Mouse (Mus musculus) CD8-positive naive resting alpha-beta T cell, adult 2 months (primary cell): Measurements from ENCODE around the gene Cx3cr1.

Source experiments
- DNase-seq, 2 experiments: peaks; one replicate each; pipeline ENCODE4 v3.0.0; 2022; ENCODE audit warnings: low read depth in 2 of 2, low spot score in 2 of 2

Cx3cr1 gene

DNA sequence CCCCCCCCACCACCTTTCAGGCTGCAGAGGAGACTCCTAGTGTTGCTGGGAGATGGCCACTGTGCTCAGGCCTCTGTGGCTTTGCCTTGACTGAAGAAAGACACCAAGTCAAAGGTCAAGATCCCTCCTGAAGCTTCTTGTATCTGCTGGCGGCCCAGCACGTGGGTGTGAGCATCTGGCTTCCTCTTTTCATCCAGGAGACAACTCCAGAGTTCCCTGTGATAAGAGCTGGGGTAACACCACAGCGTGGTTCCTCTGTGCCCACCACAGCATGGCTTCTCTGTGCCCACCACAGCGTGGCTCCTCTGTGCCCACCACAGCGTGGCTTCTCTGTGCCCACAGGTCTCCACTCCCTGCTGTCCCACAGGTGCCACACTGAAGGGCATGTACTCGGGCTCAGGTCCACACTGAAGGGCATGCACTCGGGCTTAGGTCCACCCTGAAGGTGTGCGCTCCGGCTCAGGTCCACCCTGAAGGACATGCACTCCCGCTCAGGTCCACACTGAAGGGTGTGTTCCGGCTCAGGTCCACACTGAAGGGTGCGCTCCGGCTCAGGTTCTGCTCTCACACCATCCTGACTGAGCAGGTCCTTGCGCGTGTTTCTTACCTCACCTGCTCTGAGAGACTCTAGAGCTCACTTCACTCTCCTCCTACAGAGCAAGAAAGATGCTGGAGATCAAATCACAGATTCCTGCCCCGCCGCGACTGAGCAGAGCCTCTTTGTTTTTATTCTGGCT is 13.6 kb upstream of the Cx3cr1 start:
- no peak for DNase-seq

DNA sequence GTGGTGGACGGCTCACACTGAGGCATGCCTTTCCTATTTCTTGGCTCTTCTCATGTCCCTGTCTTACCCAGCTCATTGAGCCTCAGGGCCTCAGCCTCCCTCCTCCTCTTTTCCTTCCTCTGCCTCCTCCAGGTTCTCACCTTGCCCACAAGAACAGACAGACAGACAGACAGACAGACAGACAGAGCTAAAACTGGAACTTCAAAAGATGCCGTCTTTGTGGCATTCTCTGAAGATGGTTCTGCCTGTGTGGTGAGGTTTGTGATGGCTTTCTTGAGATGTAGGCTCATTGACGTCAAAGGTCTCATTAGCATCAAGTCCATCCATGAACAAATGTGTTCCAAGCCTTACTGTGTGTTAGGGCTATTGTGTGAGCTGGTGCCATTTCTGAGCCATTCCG is 13.0 kb upstream of the Cx3cr1 start:
- DNase-seq = peak; percentile 32 to 49

DNA sequence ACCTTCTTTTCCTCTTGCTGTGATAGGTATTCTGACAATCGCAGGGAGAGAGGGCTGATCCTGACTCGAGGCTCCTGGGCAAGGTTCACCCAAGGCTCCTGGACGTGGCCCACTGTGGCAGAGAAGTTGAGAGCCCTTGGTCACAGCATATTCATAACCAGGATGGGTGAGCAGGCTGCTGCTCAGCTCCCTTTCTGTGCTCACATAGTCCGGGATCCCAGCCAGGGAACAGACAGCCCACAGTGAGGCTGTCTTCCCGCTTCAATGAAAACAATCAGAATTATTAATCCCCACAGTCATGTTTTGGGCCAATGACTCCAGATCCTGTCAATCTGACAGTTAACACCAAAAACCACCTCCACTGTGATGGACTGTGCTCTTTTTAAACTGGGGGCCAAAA is 12.3 kb upstream of the Cx3cr1 start:
- no peak for DNase-seq

DNA sequence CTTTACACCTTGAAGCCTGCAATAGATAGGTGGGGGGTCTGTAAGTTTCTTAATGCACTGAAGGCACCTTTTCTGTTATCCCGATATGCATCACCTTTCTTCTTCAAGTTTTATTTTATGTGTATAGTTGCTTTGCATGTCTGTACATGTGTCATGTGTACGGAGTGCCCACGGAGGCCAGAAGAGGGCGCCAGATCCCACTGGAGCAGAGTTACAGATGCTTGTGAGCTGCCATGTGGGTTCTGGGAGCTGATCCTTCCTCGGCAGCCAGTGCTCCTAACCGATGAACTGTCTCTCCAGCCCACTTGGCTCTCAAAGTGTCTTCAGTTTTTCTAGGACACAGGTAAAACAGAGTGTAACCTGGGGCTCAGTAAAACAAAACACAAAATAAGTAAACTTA is 11.6 kb upstream of the Cx3cr1 start:
- DNase-seq = no peak

DNA sequence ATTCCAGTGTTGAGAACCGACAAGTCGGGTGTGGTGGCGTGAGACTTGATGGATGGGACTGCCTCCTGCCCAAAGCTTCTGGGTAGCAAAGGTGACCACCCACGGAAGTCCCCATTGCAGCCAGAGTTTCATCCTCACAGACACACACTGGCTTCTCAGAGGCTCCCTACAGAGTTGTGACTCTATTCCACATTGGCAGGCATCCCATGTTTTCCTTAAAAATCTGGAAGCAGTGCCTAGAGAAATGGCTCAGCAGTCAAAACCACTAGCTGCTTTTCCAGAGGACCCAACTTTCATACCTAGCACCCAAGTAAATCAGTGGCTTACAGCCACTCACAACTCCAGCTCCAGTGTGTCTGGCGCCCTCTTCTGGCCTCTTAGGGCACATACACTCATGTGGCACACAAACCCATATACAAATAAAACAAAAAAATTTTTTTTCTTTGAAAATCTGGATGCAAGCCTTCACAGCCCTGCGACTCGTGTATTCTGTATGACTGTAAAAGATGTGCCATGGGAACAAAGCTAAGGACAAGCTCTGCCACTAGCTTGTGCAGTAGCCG is 10.9 kb upstream of the Cx3cr1 start:
- DNase-seq = no peak

DNA sequence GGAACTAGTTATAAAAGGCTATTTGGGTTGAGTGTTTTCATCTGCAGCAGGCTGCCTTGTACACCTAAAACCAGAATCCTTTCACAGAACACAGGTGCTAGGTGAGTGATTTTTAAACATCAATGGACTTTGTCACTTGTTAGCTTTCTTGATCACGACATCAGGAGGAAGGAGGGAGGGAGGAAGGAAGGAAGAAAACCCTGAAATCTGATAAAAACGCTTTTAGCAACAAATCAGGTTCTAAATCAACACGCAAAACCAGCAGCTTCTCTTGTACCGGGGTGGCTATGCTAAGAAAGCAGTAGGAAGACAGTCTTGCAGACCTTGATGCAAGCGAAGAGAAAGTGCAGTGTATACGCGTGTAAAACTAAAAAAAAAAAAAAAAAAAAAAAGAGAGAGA is 10.2 kb upstream of the Cx3cr1 start:
- DNase-seq = no peak

DNA sequence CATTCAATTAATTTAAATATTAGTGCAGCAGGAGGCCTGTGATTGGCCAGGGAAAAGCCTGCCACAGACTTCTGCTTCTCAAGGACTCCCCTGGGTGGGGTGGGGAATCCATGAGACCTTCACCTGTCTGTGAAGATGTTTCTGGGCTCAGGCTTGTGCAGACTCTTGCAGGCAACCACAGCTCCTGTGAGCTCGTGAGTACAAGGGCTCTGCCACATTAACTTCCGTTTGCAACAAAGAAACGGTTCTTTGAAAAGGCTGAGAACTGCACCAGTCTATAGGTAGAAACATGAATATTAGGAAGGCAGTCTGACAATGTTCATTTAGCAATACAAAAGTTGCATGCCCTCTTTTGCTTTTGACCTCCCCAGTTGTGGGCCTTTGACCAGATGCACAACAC is 8.6 kb upstream of the Cx3cr1 start:
- DNase-seq = no peak

DNA sequence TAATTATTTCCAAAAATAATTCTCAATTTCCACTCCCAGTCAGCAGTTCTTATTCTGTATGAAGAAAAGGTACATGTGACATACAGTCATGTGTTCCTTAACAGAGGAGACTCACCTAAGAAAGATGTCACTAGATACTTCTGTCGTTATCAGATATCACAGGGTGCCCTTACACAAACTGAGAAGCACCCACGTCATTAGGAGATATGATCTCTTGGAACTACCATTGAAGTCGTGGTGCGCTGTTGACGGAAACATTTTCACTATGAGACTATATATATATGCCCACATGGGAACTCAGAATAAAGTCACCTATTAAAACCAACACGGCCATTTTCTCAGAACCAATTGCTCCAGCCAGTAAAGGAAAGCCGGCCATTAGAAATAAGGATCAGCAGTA is 4.8 kb upstream of the Cx3cr1 start:
- DNase-seq = no peak

DNA sequence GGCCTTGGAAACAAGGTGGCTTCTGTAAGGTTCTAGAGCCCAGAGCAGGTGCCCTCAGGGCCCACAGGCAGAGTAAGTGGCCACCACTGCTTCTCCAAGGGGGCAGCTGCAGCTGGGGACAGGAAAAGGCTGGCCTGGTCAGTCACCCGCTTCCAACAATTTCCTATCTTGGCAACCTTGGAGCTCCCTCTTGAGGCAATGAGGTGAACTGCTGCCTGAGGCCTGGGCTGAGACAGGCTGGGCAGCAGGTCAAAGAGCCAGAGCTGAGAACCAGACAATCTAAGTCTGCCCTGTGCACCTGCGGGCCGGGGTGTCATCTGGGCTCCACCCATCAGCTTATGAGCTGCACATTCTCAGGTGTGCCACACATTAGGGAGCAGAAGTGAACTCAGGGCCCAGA is 3.5 kb upstream of the Cx3cr1 start:
- peak; percentile 57 to 67 for DNase-seq

DNA sequence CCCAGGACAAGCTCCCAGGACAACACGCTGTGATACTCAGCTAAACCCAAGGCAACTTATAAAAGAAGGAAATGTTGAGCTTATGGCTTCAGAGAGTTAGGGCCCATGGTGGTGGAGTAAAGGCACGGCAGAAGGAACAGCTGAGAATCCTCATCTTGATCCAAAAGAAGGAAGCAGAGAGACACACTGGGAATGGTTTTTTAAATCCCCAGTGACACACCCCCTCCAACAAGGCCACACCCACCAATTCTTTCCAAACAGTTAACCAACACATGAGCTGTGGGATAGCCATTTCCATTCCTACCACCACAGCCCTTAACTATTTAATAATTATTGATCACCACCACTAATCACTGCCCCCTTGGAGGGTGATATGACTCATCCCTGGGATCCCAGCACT is 1.6 kb upstream of the Cx3cr1 start:
- no peak for DNase-seq

DNA sequence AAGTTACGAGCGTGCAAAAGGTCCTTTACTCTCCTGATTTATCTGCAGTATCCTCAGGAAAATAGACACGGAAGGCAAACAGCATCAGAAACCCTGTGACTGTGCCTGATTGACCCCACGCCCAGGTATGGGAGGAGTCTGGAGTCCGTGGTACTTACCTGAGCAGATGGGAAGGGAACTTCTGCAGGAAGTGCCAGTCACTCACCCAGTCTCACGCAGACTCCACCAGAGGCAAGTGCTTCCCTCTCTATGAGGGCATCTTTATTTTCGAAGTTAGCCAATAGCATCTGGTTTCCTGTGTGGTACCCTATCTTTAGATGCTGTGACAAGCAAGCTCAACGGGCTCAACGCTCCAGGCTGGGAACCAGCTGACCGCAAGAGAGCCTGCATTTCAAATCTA is 1.6 kb downstream of the Cx3cr1 start:
- no peak for DNase-seq

DNA sequence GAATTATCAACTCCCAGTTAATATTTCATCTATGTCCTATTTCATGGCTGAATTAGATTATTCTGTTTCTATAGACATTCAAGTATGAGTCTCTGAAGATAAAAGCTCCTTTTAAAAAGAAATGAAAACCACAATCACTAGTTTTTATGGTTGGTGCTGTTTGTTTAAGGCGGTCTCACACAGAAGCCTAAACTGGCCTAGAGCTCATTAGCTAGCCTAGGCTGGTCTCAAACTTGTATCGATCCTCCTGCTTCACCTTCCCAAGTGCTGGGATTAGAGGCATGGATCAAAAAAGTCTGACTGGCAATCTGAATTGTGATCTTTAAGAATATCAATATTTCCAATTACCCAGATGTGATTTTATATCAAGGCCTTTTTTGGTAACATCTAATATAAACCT is 2.1 kb downstream of the Cx3cr1 start:
- no peak for DNase-seq

DNA sequence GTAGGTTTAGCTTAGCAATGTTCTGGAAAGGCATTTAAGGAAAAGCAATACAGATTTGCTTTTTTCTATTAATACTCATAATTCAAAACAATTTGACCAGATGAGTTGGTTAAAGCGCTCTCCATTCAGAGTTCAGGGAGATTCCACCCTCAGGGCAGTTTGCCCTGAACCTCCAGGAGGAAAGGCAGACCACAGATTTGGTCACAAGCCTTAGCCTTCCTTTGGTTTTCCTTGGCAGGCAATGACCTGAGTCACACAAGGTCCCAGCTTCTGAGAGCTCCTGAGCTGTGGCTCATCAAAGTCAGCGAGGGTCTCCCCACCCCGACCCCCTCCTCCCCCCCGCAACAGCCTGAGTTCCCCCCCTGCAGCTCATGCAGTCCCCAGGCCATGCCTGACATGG is 5.4 kb downstream of the Cx3cr1 start:
- DNase-seq = no peak

DNA sequence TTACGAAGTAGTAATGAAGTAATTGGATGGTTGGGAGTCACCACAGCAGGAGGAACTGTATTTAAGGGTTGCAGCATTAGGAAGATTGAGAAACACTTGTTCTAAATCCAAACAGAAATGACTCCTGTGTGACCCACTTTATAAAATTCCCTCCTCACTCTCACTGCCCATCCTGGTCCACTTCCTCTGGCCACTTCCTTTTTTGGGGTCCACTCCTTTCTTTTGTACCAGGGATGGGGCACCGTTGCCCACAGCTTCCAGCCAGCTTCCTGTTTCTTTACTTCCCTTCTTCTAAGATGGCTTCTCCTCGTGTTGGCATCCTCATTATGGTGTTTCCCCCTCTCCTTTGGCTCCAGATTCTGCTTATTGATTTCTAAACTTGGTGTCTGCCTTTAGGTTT is 10.9 kb downstream of the Cx3cr1 start:
- no peak for DNase-seq

DNA sequence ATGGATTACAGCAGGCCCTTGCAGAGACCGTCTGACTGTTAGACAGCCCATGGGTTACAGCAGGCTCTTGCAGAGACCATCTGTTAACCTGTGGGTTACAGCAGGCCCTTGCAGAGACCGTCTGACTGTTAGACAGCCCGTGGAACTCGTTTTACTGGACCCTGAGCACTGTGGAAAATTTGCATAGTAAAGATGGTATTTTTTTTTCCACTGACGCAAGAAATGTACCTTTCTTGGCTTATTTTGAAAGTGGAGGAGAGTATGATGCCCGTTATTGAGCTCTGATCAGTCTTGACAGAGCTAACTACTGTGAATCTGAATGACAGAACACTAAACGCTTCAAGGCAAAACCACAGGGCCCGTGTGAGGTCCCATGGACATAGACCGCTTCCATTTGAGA is 13.5 kb downstream of the Cx3cr1 start:
- DNase-seq = no peak

DNA sequence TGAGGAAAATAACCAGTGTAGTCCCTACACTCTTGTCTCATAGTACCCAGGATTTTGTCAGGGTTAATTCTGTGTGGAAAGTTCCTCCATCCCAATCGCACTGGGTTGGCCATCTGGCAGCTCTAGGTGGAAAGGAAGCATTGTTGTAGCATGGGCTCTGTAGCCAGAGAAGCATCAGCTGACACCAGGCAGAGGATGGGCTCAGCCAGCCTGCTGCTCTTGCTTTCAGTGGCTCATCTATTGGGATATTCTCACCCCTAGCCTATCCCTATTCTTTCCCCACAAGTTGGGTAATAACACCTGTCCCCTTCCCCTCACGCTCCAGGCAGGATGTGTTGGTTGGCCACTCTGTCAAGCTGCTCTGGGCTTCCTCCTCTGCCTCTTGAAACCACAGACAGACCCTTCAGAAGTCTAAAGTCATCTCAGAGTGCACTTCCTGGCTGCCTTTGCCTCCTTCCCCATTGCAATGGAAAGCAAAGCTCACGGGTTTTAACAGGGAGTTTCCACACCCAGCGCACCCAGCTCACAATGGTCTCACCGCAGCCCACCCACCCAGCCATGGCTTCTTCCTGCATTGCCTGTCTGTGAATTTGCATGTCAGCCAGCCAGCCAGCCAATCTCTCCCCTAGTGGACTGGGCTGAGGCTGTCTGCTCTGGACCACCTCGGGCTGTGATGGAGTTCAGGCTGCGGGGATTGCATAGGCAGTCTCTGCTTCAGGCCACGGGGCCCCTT is 15.0 kb downstream of the Cx3cr1 start:
- peak; percentile 36 to 52 for DNase-seq

DNA sequence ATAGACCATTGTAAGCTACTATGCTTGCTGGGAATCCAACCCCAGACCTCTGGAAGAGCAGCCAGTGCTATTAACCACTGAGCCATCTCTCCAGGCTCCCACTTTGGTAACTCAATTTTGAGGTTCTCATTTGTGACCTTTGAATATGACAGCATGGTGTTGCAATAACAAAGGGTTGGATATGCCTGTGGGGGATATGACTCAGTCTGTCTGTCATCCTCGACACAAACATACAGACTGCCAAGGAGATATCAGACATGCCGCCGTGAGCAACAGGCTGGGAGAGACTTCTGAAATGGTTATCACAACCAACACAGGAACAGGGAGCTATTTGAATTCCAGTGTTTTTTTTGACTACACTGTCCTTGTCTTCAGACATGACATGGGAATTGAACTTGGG is 20.3 kb downstream of the Cx3cr1 start:
- DNase-seq = no peak

DNA sequence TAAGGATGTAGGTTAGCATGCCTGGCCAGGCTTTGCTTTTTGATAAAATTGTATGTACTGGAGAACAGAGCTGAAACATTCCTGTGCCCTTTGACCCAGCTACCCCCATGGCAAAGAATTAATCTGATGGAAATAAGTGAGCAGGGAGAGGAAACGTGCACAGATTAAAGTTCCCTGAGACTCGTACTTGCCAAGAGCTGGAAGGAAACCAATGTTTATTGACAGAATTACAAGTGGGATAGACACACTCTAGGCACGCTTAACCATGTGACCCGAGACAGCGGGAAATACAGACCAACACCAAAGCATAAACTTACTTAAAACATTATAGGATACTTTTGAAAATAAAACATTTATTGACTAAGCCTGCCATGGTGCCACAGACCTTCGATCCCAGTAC is 21.2 kb downstream of the Cx3cr1 start:
- DNase-seq = no peak

DNA sequence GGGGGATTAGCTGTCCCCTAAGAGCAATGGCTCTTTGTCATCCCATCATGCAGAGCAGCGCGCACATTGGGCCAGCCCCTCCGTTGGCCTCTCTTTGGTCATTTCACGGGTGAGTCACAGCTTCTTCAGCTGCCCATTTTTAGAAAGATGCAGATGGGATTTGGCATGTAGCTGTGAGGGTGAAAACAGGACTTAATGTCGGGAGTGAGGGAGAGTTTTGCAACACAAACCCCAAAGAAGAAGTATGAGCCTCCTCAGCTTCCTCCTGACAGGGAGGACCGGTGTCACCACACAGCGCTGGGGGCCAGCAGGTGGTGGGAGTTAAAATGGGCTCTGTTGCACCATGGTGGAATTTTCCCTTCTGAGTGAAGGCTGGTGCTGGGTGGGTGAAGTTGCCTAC is 26.6 kb downstream of the Cx3cr1 start:
- no peak for DNase-seq

DNA sequence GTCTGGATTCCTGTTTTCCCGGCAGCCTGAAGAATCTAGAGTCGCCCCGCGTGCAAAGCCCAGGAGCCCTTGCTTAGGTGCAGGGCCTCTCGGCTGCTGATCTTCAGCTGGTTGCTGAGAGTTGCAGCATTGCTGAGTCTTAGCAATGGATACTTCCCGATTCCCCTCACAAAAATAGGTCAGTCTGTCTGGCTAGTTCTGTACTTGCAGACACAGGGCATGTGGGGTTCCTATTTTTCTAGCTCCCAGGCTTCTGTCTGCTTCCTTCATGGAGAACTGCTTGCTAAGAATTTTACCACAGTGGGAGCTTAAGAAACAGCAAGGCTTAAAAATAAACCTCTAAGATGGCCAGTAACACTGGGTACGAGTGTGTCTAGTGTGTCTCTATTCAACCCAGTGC is 32.3 kb downstream of the Cx3cr1 start:
- DNase-seq = no peak

DNA sequence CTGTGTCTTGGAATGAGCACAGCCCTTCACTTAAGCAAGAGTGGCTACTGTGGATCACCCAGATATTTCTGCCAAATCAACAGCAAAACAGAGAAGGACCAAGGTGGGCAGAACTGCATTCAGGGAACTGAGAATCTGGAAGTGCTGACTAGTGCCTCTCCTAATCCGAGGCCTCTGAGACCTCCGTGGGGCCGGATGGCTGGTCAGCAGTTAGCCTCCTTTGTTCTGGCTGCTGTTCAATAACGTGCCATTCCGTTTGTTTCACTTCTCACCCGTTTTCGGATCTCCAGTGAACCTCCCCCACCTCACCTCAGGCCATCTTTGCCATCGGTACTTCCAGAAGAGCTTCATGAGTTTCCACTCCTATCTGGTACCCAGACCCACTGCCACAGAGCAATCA is 35.3 kb downstream of the Cx3cr1 start:
- DNase-seq = no peak

DNA sequence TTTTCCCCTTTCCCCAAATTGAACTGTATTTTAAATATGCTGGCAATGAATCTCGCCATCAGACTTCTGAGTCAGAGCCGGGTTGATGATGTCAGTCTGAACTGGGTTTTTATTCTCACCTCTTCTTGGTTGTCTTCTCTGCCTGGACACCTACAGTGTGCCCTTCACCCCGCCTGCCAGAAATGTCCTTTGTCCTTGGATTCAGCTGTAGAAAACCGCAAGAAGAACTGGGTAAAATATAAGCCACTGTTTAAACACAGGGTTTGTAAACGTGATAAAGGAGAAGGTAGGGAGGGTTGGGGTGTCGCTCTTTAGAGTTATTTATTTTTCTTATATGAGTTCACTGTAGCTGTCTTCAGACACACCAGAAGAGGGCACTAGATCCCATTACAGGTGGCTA is 37.0 kb downstream of the Cx3cr1 start:
- DNase-seq = no peak

DNA sequence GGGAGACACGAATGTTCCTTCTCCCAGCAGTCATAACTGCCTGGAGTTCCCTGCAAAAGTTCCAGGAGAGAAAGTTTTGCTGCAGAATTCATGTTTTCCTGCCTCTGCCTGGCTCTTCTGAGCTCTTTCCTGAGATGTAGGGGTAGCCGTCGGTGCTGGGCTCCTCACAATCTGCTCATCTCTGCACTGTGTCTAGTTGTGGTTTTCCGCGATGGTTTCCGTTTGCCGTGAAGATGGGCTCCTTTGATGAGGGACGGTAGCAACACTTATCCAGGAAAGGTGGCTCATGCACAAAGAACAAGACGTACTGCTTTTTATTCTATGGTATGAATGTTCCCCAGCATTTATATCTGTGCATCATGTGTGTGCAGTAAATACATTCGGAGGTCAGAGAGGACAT is 39.3 kb downstream of the Cx3cr1 start:
- DNase-seq = peak; percentile 48 to 55
